Mouse (Mus musculus) CH12.LX (cell line): ENCODE data around the gene Cuedc1. TPM values are rescaled to one million over a fixed set of nuclear protein-coding genes. Genes with fewer than 3 reads are reported as not detected.

Source experiments
- DNase-seq: peaks from one replicate; pipeline ENCODE4 v3.0.0-alpha.2; 2013; ENCODE audit errors: extremely low read depth
- H3K27ac ChIP-seq: 2 replicates; pipeline ENCODE4 v1.5.1; 2012; ENCODE audit warnings: low read depth, mild to moderate bottlenecking, control low read depth, moderate library complexity; ENCODE audit not compliant: insufficient read depth
- H3K27me3 ChIP-seq: replicated peaks from 2 replicates; pipeline ENCODE3; 2012; ENCODE audit warnings: inconsistent platforms
- H3K36me3 ChIP-seq, 2 experiments: replicated peaks in 1 of 2; 2 replicates each; pipeline versions ENCODE3 to v1.6.1; 2012; ENCODE audit warnings: inconsistent platforms in 1 of 2, low read length in 1 of 2, mild to moderate bottlenecking in 1 of 2, mixed read lengths in 1 of 2, moderate library complexity in 1 of 2; ENCODE audit not compliant: control insufficient read depth in 1 of 2, insufficient read depth in 1 of 2
- H3K4me1 ChIP-seq, 2 experiments: 2 replicates each; pipeline ENCODE4 v1.6.1; 2012; ENCODE audit warnings: inconsistent platforms in 1 of 2, moderate library complexity in 1 of 2; ENCODE audit not compliant: insufficient read depth in 2 of 2, control insufficient read depth in 1 of 2
- H3K4me2 ChIP-seq: 2 replicates; pipeline ENCODE4 v1.6.1; 2012; ENCODE audit warnings: low read depth, mild to moderate bottlenecking, control low read depth; ENCODE audit not compliant: poor library complexity, insufficient read depth, severe bottlenecking
- H3K4me3 ChIP-seq, 3 experiments: fragments of 150-350 bp in 1 of 3; sonication (generic) in 1 of 3; replicated peaks in 1 of 3; 2 replicates each; pipeline versions ENCODE3 to v1.5.1; 2011 to 2012; ENCODE audit warnings: low read depth in 2 of 3, low read length in 2 of 3, mild to moderate bottlenecking in 2 of 3, moderate library complexity in 2 of 3, control low read depth in 1 of 3, improper control_type of control experiment in 1 of 3, inconsistent platforms in 1 of 3, mixed read lengths in 1 of 3; ENCODE audit not compliant: poor library complexity in 1 of 3
- H3K79me2 ChIP-seq: replicated peaks from 2 replicates; pipeline ENCODE4 v1.6.1; 2012; ENCODE audit warnings: mild to moderate bottlenecking, moderate library complexity; ENCODE audit not compliant: control insufficient read depth, poor library complexity, insufficient read depth, severe bottlenecking; ENCODE audit errors: extremely low read depth
- H3K9ac ChIP-seq: 2 replicates; pipeline ENCODE4 v1.6.1; 2012; ENCODE audit warnings: low read depth, mild to moderate bottlenecking, control low read depth, moderate library complexity; ENCODE audit not compliant: insufficient read depth
- H3K9me3 ChIP-seq: replicated peaks from 2 replicates; pipeline ENCODE3; 2012; ENCODE audit warnings: low read length, inconsistent platforms, mixed read lengths
- CHD2 ChIP-seq: IDR thresholded peaks from 2 replicates; pipeline ENCODE4 v1.6.1; 2011; ENCODE audit warnings: low read length, improper control_type of control experiment
- E2F4 ChIP-seq: IDR thresholded peaks from 2 replicates; pipeline ENCODE4 v1.6.1; 2011; ENCODE audit warnings: low read depth, low read length, improper control_type of control experiment; ENCODE audit not compliant: insufficient replicate concordance
- ELF1 ChIP-seq: IDR thresholded peaks from 2 replicates; pipeline ENCODE4 v1.6.1; 2014; ENCODE audit warnings: low read depth, mild to moderate bottlenecking, inconsistent platforms, low read length, improper control_type of control experiment
- ETS1 ChIP-seq: conservative IDR thresholded peaks from 2 replicates; pipeline ENCODE4 v1.6.1; 2012; ENCODE audit warnings: low read depth, mild to moderate bottlenecking, inconsistent platforms, low read length, improper control_type of control experiment, moderate library complexity
- HCFC1 ChIP-seq: IDR thresholded peaks from 2 replicates; pipeline ENCODE4 v1.6.1; 2012; ENCODE audit warnings: low read depth, mild to moderate bottlenecking, inconsistent platforms, low read length, improper control_type of control experiment
- IRF4 ChIP-seq: IDR thresholded peaks from 2 replicates; pipeline ENCODE4 v1.6.1; 2014; ENCODE audit warnings: low read depth, mild to moderate bottlenecking, inconsistent platforms, low read length, improper control_type of control experiment
- JUN ChIP-seq: IDR thresholded peaks from 2 replicates; pipeline ENCODE4 v1.6.1; 2011; ENCODE audit warnings: low read depth, mild to moderate bottlenecking, low read length, improper control_type of control experiment, moderate library complexity; ENCODE audit not compliant: insufficient read depth
- JUND ChIP-seq: conservative IDR thresholded peaks from 2 replicates; pipeline ENCODE4 v1.6.1; 2011; ENCODE audit warnings: low read depth, low read length, improper control_type of control experiment
- KAT2A ChIP-seq: IDR thresholded peaks from 2 replicates; pipeline ENCODE4 v1.6.1; 2012; ENCODE audit warnings: low read length, improper control_type of control experiment, inconsistent platforms; ENCODE audit not compliant: insufficient replicate concordance
- MAX ChIP-seq: IDR thresholded peaks from 2 replicates; pipeline ENCODE4 v1.6.1; 2011; ENCODE audit warnings: low read length, improper control_type of control experiment
- MEF2A ChIP-seq: IDR thresholded peaks from 2 replicates; pipeline ENCODE4 v1.6.1; 2014; ENCODE audit warnings: low read depth, mild to moderate bottlenecking, inconsistent platforms, low read length, improper control_type of control experiment, borderline replicate concordance
- MXI1 ChIP-seq: IDR thresholded peaks from 2 replicates; pipeline ENCODE4 v1.6.1; 2011; ENCODE audit warnings: mild to moderate bottlenecking, low read depth, low read length, improper control_type of control experiment
- NELFE ChIP-seq: IDR thresholded peaks from 2 replicates; pipeline ENCODE4 v1.6.1; 2011; ENCODE audit warnings: low read depth, low read length, improper control_type of control experiment
- NRF1 ChIP-seq: IDR thresholded peaks from 2 replicates; pipeline ENCODE4 v1.6.1; 2014; ENCODE audit warnings: low read depth, mild to moderate bottlenecking, inconsistent platforms, low read length, improper control_type of control experiment, moderate library complexity
- PAX5 ChIP-seq: IDR thresholded peaks from 2 replicates; pipeline ENCODE4 v1.6.1; 2012; ENCODE audit warnings: low read length, inconsistent platforms, mixed read lengths
- RAD21 ChIP-seq: IDR thresholded peaks from 2 replicates; pipeline ENCODE4 v1.6.1; 2011; ENCODE audit warnings: low read depth, mild to moderate bottlenecking, low read length, improper control_type of control experiment, moderate library complexity
- SIN3A ChIP-seq: IDR thresholded peaks from 2 replicates; pipeline ENCODE4 v1.6.1; 2012; ENCODE audit warnings: low read length, improper control_type of control experiment, inconsistent platforms
- TBP ChIP-seq: conservative IDR thresholded peaks from 2 replicates; pipeline ENCODE4 v1.6.1; 2011; ENCODE audit warnings: low read depth, low read length, improper control_type of control experiment
- TCF12 ChIP-seq: IDR thresholded peaks from 2 replicates; pipeline ENCODE4 v1.6.1; 2014; ENCODE audit warnings: low read depth, mild to moderate bottlenecking, inconsistent platforms, low read length, improper control_type of control experiment
- USF2 ChIP-seq: conservative IDR thresholded peaks from 2 replicates; pipeline ENCODE4 v1.6.1; 2011; ENCODE audit warnings: low read depth, low read length, improper control_type of control experiment
- ZC3H11A ChIP-seq: IDR thresholded peaks from 2 replicates; pipeline ENCODE4 v1.6.1; 2012; ENCODE audit warnings: low read depth, mild to moderate bottlenecking, inconsistent platforms, low read length, improper control_type of control experiment
- ZNF384 ChIP-seq: IDR thresholded peaks from 2 replicates; pipeline ENCODE4 v1.6.1; 2012; ENCODE audit warnings: low read depth, low read length, improper control_type of control experiment, inconsistent platforms
- dilution Hi-C: fragments of 300-500 bp; cut with MboI; formaldehyde crosslinking; loops from 2 replicates; pipeline ENCODE4 v1.14.3; 2020; ENCODE audit warnings: low sequenced_read_pairs; ENCODE audit not compliant: extremely low pct_unique_long_range_greater_than_20kb, extremely low pct_ligation_motif_present
- in situ Hi-C: fragments of 300-500 bp; cut with MboI; formaldehyde crosslinking; loops from 3 replicates; pipeline ENCODE4 v1.14.3; 2019; ENCODE audit warnings: low sequenced_read_pairs, low pct_ligation_motif_present, low pct_unique_long_range_greater_than_20kb, mixed read lengths
- polyA plus RNA-seq: library from polyadenylated mRNA; unstranded; fragments of >175 nt; gene quantifications from 2 replicates; pipeline ENCODE4 v1.2.1, GENCODE M21; 2012; ENCODE audit warnings: low read depth; ENCODE audit not compliant: insufficient read length
- total RNA-seq, 2 experiments: library from RNA; depleted of rRNA; stranded (reverse); fragments of 300-350 nt in 1 of 2; fragments of >200 nt in 1 of 2; gene quantifications; 2 replicates each; pipeline ENCODE4 v1.2.3; 2012 to 2014

The Cuedc1 gene
- total and polyA plus RNA-seq, 3 experiments, result 0.20 to 0.51 (median 0.47) TPM

GRCm38 (mm10) chr11:88162740-88163139 is 64.9 kb downstream of the Cuedc1 start:
- Histone ChIP-seq H3K27me3 (peaks cover 69% of the 10 kb centered on the region), H3K36me3 (no peaks in the 10 kb centered on the region), H3K9me3 (no peaks in the 10 kb centered on the region), H3K4me2 (no peak overlapping the region), H3K4me1 (peaks cover 0 to 16% of the 10 kb centered on the region in 2 experiments; a peak in 2 of 4 replicates), H3K9ac (no peak overlapping the region), H3K79me2 (no peaks in the 10 kb centered on the region), H3K27ac (no peak overlapping the region), H3K4me3 (no peak overlapping the region)
- in situ Hi-C loops (no loop called here), dilution Hi-C loops (no loop called here)
- no peak for DNase-seq
- TF ChIP-seq KAT2A (no peak), NELFE (no peak), PAX5 (no peak), USF2 (no peak), CHD2 (no peak), MEF2A (no peak), JUND (no peak), ZC3H11A (no peak), ETS1 (no peak), E2F4 (no peak), MAX (no peak), ELF1 (no peak)

DNA sequence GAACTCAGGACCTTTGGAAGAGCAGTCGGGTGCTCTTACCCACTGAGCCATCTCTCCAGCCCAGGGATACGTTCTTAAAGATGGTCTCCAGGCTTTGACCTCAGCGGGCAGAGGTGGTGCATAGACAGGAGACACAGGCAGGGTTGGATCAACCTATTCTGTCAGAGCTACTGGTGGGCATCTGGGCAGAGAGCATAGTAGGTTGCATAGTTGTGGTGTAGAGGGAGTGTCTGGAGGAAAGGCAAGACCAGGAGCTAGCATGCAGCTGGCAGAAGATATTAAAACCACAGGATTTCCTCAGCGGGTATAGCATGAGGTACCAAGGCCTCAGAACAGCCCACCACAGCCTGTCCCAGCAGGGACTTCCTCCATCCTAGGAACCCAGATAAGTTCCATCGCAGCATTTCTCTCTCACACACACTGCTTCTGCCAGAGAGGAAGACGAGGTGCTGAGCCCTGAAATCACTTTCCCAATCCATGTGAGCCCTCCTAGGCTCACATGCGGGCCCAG is 66.4 kb downstream of the Cuedc1 start:
- TF ChIP-seq CHD2 (no peak), TCF12 (no peak), TBP (no peak), NRF1 (no peak), HCFC1 (no peak), E2F4 (no peak), RAD21 (no peak), ETS1 (no peak), SIN3A (no peak), ZNF384 (no peak), ELF1 (no peak), IRF4 (no peak), MXI1 (no peak), JUN (no peak), MEF2A (no peak), USF2 (no peak)
- peaks cover 64% of the 10 kb centered on the region for H3K27me3 ChIP-seq
- in situ Hi-C loops (no loop called here), dilution Hi-C loops (no loop called here)
- no peaks in the 10 kb centered on the region for H3K36me3 ChIP-seq
- no peaks in the 10 kb centered on the region for H3K79me2 ChIP-seq
- no peak overlapping the region for H3K4me2 ChIP-seq
- no peak overlapping the region for H3K4me3 ChIP-seq
- H3K4me1 ChIP-seq, result peaks cover 0 to 16% of the 10 kb centered on the region in 2 experiments; a peak in 2 of 4 replicates
- no peak overlapping the region for H3K27ac ChIP-seq
- H3K9me3 ChIP-seq, result no peaks in the 10 kb centered on the region
- DNase-seq, result no peak
- no peak overlapping the region for H3K9ac ChIP-seq
